Mouse (Mus musculus) cerebellum, adult (tissue): ENCODE results near the gene Gucd1.

Experiments
- ATAC-seq: cut with Nextera tagmentation; 2 replicates; pipeline ENCODE4 v1.9.2; 2017; ENCODE audit warnings: mild to moderate bottlenecking, moderate library complexity, mixed read lengths; ENCODE audit not compliant: insufficient number of reproducible peaks, low FRiP score, low TSS enrichment

Gucd1 gene

DNA sequence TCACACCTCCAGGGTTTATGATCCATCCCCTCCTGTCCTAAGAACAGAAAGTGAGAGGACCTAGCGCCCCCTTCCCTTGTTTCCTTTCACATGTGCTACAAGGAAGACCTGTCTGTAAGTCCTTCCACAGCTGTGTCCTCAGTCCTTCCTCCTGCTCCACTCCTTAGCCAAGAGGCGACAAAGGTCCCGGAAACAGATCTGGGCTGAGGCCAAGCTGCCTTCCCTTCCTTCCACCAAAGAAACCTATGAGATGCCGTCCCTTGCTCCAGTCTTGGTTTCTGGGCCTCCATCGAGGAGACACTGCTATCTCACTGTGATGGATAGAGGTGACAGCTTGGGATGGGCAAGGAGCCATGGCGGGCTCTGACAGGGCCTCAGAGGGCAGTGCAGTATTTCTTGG is 182.7 kb downstream of the Gucd1 start:
- no peak for ATAC-seq

DNA sequence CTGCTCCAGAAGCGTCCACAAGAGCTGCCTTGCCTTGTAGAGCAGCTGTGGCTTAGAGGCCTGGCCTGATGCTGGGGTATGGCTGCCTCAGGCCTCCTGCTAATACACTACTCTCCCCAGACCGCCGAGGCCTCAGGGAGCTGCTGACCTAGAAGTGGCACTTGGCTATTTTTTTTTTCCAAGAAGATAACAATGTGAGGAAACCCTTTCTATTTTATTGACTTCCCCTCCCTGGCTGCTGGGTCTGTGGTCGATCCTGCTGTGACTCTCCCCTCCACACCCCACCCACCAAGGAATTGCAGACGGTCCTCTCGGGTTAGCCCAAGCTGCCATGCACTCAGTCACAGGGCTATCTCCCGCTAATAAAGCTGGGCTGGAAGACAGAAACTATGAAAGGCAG is 183.6 kb downstream of the Gucd1 start:
- ATAC-seq = no peak

DNA sequence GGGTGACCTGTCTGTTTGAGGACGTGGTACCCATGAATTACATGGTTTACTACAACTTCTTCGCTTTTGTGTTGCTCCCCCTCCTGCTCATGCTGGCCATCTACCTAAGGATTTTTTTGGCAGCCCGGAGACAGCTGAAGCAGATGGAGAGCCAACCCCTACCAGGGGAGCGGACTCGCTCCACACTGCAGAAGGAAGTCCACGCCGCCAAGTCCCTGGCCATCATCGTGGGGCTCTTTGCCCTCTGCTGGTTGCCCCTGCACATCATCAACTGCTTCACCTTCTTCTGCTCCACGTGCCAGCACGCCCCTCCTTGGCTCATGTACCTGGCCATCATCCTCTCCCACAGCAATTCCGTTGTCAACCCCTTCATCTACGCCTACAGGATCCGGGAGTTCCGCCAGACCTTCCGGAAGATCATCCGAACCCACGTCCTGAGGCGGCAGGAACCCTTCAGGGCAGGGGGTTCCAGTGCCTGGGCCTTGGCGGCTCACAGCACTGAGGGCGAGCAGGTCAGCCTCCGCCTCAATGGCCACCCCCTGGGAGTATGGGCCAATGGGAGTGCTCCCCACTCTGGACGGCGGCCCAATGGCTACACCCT is 184.5 kb downstream of the Gucd1 start:
- ATAC-seq = peak; percentile 47

DNA sequence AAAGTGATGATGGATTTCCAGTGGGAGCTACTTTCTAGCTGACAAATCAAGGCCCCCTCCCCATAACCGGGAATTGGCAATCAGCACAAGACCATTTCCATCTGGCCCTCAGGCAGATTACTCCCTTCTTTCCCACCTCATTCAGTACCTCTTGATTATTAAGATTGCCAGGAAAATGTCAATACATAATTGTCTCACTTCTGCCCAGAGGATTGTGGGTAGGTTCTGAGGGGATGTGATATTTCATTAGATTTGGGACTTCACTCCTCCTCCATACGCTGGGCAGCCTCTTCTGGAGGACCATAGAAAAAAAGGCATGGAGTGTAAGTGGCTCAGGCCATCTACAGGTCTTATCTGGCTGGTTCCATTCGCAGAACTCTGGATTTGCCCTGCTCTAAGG is 185.5 kb downstream of the Gucd1 start:
- no peak for ATAC-seq

DNA sequence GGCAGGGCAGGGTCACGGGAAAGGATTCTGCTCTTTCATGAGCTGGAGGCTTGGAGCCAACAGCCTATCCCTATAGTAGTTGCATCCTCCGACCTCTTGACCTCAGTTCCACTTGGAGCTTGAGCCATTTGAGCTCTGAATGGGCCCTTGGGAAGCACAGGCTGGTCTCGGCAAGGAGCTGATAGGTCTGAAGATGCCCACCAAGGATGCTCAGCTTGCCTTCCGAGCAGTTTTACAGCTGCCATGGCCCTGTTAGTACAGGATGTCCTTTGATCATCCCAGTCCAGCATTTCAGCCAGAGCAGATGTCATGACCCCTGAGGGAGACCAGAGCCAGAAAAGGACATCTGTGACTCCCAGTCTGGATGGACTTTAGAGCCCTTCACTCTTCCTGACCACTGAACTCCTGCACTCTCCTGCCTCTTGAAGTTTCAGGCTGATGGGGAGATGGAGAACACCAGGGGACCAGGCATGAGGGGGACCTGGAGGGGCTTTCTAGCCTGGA is 189.5 kb downstream of the Gucd1 start:
- no peak for ATAC-seq

DNA sequence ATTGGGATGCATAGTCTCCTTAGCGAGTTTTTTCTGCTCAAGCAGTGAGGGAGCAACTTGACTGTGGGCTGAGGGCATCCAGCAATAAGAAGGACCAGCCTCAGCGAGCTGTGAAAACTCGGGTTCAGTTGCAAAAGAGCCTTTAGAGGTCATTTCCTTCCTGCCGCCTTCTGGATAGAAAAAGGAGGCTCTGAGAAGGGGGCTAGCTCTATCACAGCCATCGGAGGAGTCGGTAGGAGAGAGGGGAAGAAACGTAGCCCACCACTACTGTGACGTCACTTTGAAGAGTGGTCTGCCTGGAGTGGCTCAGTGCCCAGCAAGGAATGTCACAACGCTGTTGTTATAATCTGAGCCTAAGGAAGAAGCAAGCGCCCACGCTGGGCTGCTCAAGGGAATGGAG is 190.7 kb downstream of the Gucd1 start:
- ATAC-seq = no peak

DNA sequence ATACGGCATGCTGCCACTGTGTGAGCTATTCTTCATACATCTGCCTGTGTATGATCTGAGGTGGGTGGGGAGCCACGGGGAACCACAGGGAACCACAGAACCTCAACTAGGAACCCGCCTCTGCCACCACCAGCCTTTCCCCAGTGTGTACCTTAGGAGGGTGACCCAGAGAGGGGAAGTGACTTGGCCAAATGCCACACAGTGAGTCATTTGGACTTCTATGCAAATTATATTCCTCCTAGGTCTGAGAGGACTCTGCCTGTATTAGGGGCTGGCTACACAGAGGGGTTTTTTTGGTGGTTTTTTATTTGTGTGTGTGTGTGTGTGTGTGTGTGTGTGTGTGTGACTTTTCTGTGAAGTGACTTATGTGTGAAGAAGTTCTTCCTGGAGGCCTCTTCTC is 191.2 kb downstream of the Gucd1 start:
- no peak for ATAC-seq

DNA sequence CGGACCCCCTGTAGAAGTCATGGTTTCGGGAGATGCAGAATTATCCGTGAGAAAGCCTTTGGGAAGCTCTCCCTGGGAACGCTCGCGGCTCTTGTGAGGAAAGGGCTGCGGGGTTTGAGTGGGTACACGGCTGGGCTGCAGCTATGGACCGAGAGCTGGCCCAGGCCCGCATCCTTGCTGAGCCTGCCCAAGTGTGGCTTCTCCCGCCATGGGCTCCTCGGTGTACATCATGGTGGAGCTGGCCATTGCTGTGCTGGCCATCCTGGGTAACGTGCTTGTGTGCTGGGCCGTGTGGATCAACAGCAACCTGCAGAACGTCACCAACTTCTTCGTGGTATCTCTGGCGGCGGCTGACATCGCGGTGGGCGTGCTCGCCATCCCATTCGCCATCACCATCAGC is 192.0 kb downstream of the Gucd1 start:
- ATAC-seq = no peak

DNA sequence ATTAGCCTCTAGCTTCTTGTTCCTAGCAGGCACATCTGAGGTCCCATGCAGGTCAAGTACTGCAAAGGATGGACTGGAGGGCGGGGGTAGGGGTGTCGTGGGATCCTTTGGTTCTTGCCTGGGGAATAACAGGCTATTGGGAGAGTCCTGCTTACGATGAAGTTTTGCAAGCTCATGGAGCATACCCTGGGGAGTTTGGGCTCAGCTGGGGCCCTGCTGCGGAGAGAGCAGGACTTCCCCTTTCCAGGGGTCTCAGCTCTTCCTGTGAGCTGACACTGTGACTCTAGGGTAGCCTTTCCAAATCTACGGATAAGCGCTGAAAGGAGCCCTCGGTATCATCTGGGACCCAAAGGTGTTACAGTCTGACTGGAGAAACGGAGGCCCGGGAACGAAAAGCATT is 193.4 kb downstream of the Gucd1 start:
- ATAC-seq = no peak

DNA sequence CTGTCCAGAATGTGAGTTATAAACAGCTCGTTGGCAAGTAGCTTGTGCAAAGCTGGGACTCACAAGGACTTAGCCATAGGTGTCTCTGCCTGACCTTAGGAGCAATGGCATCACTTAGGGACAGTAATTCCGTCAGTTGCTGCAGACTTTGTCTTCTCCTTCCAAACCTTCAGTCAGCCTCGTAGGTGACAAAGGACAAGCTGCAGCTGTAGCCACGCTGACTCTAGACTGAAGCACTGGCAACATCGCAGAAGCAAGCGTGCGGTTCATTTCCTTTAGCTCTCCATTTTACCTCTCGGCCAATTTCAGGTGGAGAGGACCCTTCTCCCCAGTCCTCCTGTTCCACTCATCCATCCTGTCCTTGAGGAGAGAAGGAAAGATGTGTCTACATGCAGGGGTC is 193.8 kb downstream of the Gucd1 start:
- no peak for ATAC-seq

DNA sequence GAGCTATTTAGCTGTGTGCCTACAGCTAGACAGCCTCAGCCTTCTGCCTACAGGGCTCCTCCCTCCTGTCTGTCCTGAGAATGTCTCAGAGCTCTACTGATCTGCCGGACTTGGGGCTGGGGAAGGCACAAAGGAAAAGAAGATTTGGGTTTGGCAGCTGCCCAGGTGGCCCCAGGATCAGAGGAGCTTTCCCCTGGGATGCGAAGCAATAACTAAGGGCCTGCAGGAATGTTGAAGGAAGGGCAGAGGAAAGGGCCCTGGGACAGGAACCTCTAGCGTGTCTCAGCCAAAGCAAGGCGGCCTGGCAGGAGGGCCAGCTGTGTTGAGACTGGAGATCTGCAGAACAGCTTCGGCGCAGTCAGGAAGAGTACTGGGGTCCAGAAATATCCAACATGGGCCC is 194.8 kb downstream of the Gucd1 start:
- ATAC-seq = no peak

DNA sequence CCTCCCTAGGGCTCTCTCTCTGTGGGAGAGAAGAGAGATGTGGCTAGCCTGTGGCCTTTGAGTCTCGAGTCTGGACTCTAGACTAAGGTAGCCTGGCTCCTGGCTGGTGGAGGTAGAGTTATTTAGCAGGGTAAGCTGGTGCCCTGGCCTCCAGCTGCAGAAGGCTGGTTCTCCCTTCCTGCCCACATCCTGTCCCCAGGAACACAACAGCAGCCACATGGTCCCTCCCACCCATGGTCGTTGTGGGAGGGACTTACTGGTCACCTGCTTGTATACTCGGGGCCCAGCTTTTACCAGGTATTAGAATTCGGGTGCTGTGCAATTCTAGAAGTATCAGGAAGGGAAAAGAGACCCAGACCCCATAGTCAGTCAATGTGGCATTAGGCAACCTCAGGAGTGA is 197.5 kb downstream of the Gucd1 start:
- ATAC-seq = no peak

DNA sequence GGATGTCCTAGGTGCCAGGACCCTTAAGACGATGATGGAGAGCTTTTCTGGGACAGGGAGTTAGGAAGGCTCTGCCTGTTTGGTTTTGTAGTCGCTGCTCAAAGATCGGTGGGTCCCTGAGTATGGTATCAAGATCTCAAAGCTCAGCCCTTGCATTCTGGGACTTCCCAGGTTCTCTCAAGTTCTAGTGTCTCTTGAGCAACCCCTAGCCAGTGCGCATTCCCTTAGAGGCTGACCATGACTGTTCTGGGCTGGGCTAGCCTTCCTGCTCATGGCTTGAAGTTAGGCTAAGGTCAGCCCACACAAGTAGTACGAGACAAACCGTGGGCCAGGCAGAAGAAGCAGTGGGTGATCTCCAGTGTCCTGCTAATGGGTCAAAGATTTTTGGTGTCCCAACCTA is 199.6 kb downstream of the Gucd1 start:
- no peak for ATAC-seq

DNA sequence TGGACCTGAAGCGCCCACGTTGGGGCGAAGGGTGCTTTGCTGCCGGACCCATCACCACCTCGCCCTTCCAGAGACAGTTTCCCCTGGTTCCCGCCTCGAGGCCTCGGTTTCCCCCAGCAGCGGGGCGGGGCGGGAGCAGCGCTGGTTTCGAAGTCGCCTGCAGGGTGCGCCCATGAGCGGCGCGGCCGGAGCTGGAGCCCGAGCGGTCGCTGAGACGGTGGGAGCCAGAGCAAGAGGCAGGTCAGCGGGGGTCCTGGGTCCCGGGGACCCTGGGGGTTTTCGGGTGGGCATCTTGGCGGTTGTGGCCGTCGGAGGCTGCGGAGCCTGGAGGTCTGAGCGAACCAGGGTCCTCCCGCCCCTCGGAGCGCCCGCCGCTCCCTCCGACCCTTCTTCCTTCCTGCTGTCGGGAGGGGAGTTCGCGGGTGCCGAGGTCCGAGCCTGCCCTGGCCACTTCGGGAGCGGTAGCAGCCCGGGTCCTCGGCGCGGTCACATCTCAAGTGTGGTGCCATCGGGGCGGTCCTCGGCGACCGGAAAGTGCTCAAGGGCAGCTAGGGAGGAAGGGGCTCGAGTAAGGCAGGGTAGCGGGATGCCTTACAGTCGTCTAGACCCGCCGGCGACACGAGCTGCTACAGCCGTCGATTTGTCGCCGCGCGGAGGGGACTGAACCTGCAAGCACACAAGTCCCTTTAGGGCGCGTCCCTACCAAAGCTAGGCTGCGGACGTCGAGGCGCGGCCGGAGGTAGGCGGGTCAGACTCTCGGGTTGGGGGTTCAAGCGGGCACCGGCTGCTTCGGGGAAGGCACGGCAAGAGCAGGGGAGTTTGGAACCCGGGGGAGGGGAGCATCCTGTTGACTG is 200.6 kb downstream of the Gucd1 start:
- ATAC-seq = no peak

DNA sequence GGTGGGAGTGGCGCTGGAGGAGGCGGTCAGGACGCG is 201.1 kb downstream of the Gucd1 start, which contains the start of gene Adora2a:
Gene Adora2a, plus strand, starts transcription at position 6 of the 36 bp plus-strand sequence.
- ATAC-seq = no peak

DNA sequence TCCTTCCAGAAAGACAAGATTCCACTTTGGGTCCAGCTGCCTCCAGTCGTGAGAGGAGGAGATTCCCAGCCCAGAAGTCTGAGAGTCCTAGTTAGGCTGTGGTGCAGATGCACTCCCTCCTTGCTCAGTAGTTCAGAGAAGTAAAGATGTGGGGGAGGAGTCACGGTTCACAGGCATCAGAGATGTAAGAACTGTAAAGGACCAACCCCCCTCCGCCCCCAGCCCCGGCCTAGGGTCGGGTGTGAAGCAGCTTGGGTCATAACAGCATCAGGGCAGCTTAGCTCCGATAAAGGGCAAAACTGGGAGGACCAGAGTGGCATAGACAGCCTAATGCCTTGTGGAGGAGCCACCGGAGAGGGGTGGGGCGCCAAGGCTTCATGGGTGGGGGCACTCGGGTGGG is 201.3 kb downstream of the Gucd1 start:
- ATAC-seq = no peak

DNA sequence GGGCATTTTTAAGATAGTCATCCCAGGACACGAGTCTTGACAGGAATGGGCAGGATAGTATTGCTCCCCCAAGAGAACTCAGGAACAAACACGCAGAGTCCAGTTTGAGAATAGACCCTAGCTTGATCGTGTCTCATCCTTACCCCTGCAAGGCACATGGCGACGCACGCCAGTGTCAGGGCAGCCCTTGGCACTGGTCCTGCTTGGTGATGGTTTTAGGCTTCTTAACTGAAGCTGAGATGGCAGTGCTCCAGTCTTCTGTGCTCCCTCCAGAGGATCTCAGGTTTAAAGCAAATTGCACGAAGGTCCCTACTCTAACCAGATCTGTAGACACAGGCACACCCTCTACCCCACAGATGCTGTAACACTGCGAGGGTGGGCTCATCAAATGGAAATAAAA is 202.0 kb downstream of the Gucd1 start:
- ATAC-seq = no peak

DNA sequence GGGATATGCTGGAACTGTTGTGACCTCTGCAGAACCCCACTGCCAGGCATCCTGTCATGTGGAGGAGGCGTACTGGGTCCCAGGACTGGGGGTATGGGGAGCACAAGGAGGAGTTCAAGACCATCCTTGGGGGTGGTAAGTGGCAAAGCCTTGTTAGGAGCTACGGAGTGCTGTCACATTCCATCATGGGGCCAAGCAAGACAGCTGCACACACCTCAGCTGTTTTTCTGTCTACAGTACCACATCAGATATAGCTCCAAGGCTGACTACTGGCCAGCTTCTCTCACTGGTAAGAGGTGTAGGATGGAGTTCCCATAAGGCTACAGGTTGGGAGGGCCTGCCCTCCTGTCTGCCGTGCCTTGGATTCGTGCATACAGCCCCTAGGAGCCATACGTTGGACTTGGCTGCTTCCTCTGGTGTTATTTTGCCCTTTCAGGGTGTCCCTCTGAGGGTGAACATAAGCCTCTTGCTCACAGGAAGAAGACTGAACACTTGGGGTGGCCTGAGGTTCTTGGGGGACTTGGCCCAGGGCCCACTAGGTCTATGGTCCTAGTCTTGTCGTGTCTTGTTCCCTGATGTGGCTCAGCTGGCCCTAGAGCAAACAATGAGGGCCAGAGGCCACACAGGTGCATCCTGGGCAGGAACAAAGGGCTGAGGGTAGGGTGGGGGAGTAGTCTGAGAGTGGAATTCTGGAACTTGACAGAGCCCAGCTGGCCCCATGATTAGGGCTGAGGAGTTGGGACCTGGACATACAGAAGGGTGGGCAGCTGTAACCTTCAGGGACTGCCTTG is 203.4 kb downstream of the Gucd1 start:
- no peak for ATAC-seq

DNA sequence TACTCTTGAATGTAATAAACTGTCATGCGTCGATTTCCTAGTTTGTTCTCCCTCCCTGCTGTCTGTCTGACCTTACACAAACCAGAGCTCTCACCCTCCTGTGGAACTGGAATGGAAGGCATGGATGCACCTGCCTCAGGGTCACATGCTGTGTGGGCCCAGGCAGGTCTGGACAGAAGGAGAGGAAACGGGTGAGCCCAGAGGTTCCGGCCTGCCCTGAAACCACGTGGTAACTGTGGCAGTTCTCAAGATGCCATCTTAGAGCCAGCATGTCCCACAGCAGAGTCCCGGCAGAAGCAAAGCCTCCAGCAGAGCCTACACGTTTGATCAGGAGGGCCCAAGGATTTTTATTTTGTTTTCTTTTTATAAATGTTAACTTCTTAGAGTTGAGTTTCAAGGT is 205.4 kb downstream of the Gucd1 start:
- ATAC-seq = no peak

DNA sequence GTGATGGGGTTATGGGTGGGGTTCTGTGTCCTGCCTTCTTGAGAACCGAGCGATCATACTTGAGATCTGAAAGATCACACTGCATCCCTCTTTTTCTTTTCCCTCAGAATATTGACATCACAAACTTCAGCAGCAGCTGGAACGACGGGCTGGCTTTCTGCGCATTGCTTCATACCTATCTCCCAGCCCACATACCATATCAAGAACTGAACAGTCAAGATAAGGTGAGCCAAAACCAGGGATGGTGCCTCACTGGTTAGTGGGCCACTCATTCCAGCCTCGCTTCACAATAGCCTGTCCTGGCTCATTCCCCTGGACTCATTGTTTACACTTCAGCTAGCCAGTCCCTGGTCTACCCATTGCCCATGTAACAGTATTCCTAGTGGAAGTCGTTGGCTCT is 210.6 kb downstream of the Gucd1 start:
- no peak for ATAC-seq

DNA sequence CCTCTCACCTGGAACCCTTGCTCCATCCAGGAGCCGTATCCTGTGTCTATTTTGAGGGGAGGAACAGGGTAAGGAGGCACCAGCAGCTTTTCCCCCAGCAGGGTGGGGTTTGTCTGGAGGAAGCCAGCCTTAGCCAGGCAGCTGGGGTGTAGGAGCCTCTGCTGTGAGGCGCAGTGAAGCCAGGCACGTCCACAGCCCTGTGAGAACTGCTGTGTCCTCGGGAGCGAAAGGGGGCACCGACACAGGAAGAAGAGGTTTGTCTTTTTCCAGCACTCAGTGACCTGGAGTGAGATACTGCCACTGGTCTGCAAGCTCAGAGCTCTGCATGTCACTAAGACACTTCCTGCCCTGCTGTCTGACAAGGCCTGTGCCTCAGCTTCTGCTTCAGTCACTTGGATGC is 213.4 kb downstream of the Gucd1 start:
- peak; percentile 50; the same call in 1 of the 2 replicates for ATAC-seq

DNA sequence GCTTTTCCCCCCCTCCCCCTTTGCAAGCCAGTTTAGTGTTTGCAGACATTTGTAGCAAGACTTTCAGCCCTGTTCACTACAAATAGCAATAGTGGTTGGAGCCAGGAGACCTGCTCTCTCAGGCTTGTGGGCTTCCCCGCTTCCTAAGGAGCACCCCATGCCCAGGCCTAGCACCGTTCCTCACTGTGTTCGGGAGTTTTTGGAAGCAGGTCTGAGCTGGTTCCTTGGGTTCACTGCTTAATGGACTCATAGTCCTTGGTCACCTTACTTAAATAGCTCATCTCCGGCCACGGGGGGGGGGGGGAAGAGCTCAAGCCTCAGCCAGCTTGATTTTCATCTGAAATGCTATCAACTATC is 213.7 kb downstream of the Gucd1 start:
- 0 out of 2 replicates have a peak, but pooled peaks have one; percentile 51 for ATAC-seq
